Mouse (Mus musculus): ENCODE measurements around the gene Vmn2r20.
"Not testable (repeated sequence)": the region's sequence is repeated elsewhere in the genome, so short reads cannot be mapped to it uniquely, and the experiment has no call there.

The Vmn2r20 gene

GRCm38 (mm10) chr6:123418016-123418415, at the start of gene Vmn2r20:
TSS of gene Vmn2r20 (minus strand) at chr6:123418116.
- DNase-seq, result not testable (repeated sequence)

DNA sequence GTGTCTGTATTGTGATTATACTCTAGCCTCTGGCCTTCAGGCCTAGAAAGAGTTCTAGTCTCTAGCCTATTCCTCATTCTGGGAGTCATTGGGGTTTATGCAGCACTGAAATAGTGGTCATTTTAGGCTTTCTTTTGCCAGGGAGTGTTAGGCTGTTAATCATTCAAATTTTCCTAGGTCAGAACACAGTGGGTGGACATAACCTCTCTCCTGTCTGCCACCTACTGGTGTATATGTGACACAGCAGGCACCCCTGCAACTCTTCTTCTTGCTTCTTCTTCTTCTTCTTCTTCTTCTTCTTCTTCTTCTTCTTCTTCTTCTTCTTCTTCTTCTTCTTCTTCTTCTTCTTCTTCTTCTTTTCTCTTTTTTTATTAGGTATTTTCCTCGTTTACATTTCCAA, 6.5 kb upstream of the Vmn2r20 start:
- not testable (repeated sequence) for DNase-seq

GRCm38 (mm10) chr6:123406918-123407665, 10.8 kb downstream of the Vmn2r20 start:
- not testable (repeated sequence) for DNase-seq

DNA sequence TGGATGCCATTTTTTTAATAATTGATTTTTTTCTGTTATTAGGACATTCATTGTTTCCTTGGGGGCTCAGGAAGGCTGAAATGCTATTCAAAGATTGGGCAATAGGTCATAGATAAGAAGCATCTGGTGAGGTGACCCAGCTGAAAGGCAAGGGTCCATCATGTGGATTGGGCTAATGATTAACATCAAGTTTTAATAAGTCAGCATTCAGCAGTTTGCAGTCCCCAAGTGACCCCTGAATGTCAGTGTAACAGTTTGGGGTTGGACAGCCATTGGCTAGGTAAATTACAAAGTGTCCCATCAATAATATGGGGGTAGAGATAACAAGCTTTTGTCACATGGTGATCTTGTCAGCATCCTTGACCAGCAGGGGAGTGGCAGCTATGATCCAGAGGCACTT, 29.1 kb downstream of the Vmn2r20 start:
- not testable (repeated sequence) for DNase-seq

GRCm38 (mm10) chr6:123346141-123346540, 71.8 kb downstream of the Vmn2r20 start:
- no peak for DNase-seq

DNA sequence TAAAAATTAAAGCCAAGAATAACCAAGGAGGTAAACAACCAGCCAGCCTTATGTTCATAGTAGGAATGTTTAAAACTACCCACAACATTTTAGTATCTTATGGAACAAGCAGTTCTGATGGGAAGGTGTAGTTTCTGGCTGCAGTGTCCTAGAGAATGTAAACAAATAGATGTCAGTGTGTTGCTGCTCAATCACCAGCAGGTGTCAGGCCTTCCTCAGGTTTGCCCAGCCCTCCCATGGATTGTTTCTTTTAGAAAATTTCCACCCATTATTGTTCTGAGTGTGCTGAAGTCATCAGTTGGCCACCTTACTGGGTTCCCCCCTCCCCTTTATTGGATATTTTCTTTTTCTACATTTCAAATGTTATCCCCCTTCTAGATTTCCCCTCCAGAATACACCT, 77.8 kb downstream of the Vmn2r20 start:
- DNase-seq, result no peak

- DNase-seq, result no peak
These were observed 85.4 kb downstream of the Vmn2r20 start for GRCm38 (mm10) chr6:123332503-123332902.

Measured in thymus, postnatal 36 days (tissue).